Mouse (Mus musculus) lung, adult 2 months (tissue): Measurements from ENCODE around the gene Ttf1. TPM values are rescaled to one million over a fixed set of nuclear protein-coding genes. Genes with fewer than 3 reads are reported as not detected.

Source experiments
- DNase-seq: peaks from one replicate; pipeline ENCODE4 v3.0.0; 2022
- H3K4me1 ChIP-seq: fragments of 200-500 bp; 2 replicates; pipeline ENCODE4 v1.6.1; 2011; ENCODE audit warnings: low read length; ENCODE audit not compliant: control insufficient read depth, insufficient read depth
- H3K4me3 ChIP-seq: fragments of 200-500 bp; replicated peaks from 2 replicates; pipeline ENCODE3; 2011; ENCODE audit warnings: low read depth, mild to moderate bottlenecking, control low read depth, low read length; ENCODE audit errors: extremely low read depth
- CTCF ChIP-seq: fragments of 200-500 bp; IDR thresholded peaks from 2 replicates; pipeline ENCODE4 v1.5.1; 2011; ENCODE audit warnings: mild to moderate bottlenecking, low read length, control low read depth; ENCODE audit not compliant: insufficient read depth
- POLR2A ChIP-seq: fragments of 200-500 bp; IDR thresholded peaks from 2 replicates; pipeline ENCODE4 v1.6.1; 2011; ENCODE audit warnings: low read depth, mild to moderate bottlenecking, control low read depth, low read length, borderline replicate concordance; ENCODE audit errors: extremely low read depth
- WGBS: fragments of 180-500 bp; shearing (Covaris S2); methylation state at CpG from one replicate; pipeline ENCODE4 v1.1.7; 2018; 5-methylcytosine and 5-hydroxymethylcytosine counted together
- polyA plus RNA-seq: library from polyadenylated mRNA; depleted of rRNA; stranded (reverse); fragments of >200 nt; gene quantifications from 2 replicates; pipeline ENCODE4 v1.2.3, GENCODE M21; 2012; rRNA removed

The Ttf1 gene
- polyA plus RNA-seq = 4.6 and 7.2 TPM in 2 replicates

DNA sequence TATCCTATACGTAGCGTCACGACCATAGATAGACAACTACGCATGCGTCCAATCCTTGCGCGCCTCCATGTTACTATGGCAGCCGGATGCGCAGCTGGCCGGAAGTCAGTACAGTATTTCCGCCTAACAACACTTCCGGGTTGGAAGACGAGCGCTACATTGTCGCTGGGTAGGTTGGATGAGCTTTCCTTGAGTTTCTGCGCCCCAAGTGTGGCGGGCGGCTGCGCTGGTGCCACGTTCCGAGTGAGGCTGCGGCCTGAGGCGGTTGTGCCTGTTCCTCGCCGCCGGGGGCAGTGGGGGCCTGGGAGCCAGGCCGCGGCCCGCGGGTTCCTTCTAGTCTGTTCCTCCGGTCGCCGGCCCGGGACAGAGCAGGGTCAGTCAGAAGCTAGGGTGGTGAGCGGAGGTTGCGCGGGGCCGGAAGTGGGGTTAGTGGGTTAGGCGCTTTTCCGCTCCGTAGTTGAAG lies at the start of gene Ttf1:
Gene Ttf1 (plus strand): TSS at position 128 of the 463 bp plus-strand sequence.
- Histone ChIP-seq H3K4me1 (no peaks in the 10 kb centered on the region), H3K4me3 (peak within 1 kb of the TSS; percentile 90)
- DNase-seq = peak; percentile 83
- no peak for TF ChIP-seq CTCF
- TF ChIP-seq POLR2A = peak; percentile 87; the same call in 1 of the 2 replicates
- WGBS = under 1% methylated on average over 41 of the region's 41 CpGs

DNA sequence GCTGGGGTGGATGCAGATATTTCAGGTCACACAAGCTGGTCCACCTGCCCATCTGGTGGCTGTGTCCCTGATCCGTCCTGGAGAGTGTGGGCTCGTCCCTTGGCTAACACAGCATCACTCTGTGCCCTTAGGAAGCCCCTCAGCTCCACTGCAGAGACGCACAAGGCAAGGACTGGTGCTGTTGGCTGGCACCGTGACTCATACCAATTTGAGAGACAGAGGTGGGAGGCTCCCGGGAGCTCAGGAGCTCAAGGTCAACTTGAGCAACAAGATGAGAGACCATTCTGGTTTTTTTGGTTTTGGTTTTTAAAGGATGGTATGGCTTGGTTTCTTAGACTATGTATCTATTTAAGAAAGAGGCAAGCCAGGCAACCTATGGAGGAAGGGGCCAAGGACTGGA lies 47.5 kb upstream of the Ttf1 start:
- no peak overlapping the region for H3K4me3 ChIP-seq
- WGBS = 73% methylated on average over 5 of the region's 5 CpGs
- no peak for DNase-seq
- peaks cover 4% of the 10 kb centered on the region for H3K4me1 ChIP-seq
- TF ChIP-seq CTCF (no peak), POLR2A (no peak)

DNA sequence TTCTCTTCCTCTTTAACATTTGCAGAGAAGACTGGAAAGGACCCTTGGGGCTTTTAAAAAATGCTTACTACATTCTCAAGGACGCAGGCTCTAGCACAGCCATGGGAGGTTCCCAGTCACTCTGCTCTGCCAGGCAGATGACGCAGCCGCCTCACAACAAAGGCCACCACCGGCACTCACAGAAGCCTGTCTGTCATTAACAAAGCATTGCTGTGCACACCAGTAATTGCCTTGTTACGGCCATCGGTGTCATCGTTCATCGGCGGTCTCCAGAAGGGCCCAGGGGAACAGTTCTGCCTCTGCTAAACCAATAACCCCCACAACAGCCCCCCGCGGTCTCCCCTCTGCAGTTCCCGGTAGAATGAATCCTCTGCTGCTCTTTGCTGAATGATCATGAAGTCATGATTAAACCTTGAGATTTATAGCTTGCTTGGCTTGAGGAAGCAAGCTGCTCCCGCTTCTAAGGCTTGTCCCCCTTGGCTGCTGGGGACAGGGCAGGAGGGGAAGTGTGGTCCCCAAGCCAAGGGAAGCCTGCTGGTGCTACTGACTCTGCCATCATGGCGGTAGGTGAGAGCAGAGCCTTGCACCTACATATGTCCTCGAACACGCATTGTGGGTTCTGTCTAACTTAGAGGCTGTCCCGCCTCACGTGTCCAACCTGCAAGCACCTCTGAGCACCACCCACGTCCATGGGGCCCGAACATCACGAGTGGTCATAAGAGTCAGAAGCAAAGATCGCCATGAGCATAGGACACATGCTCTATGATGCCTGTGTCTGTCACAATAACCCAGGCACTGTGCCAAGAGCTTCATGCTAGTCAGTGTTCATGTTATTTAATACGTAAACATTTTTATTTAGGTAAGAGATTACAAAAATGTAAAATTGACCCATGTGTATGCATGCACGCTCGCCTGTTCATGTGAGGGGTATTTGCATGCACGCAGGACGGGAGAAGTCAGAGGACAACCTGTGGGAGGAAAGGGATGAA lies 43.2 kb upstream of the Ttf1 start:
- Histone ChIP-seq H3K4me3 (no peak overlapping the region), H3K4me1 (peaks cover 4% of the 10 kb centered on the region)
- 55% methylated on average over 27 of the region's 27 CpGs for WGBS
- TF ChIP-seq POLR2A (no peak), CTCF (no peak)
- DNase-seq = no peak

DNA sequence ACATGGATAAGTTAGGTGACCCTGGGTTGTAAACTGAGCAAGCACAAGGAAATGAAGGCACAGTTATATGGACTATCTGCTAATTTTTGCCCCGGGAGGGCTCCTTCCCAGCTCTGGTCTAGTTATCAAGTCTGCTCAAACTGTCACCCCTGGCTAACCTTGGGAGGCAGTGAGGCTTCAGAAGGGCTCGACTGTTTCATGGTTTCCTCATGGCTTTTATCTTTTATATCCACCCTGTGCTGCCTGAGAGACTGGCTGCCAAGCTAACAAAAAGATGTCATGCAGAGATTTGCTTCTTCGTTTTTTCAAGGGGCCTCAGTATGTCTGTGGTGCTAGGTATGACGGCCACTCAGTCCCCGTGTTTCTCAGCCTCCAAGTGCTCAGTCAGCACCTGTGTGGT lies 41.4 kb upstream of the Ttf1 start:
- DNase-seq = no peak
- Histone ChIP-seq H3K4me1 (peaks cover 4% of the 10 kb centered on the region), H3K4me3 (no peak overlapping the region)
- WGBS = 64% methylated on average over 5 of the region's 5 CpGs
- TF ChIP-seq POLR2A = no peak

DNA sequence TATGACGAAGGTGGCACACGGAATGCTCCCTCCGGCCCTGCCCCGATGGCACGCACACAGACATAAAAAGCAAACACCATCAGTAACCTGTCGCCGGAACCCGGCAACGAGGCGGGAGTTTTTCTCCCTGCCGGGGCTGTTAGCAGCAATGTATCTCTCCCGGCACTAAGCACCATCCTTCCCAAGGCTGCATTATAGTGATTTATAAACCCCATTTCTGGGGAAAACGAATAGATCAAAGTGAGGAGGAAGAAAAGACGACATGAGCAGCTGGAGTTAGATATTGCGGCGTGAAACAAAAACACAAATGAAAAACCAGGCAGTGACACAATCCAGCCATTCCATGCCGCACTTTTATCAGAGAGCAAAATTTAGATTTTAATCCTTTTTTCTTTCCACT lies 39.0 kb upstream of the Ttf1 start:
- TF ChIP-seq POLR2A (no peak), CTCF (no peak)
- WGBS = 35% methylated on average over 17 of the region's 17 CpGs
- H3K4me1 ChIP-seq = peaks cover 4% of the 10 kb centered on the region
- DNase-seq = no peak
- no peak overlapping the region for H3K4me3 ChIP-seq

DNA sequence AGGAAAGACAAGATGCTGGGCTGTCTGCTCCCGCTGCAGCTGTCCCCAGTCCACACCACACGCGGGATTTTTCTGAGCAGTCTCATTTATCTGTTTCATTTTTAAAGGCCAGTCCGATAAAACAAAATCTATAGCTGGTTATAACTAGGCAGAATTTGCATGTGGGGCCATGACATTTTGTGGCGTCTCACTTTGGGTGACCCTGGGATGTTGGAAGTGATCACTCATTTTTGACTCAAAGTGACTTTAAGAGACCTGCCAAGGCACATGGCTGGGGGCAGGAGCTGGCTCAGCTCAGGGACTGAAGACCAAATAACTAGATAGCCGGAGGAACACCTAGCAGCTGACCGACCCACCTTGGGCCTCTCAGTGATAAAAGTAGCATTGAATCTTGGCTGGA lies 37.1 kb upstream of the Ttf1 start:
- no peak for DNase-seq
- Histone ChIP-seq H3K4me1 (no peaks in the 10 kb centered on the region), H3K4me3 (no peak overlapping the region)
- TF ChIP-seq CTCF (no peak), POLR2A (no peak)
- 88% methylated on average over 7 of the region's 7 CpGs for WGBS

DNA sequence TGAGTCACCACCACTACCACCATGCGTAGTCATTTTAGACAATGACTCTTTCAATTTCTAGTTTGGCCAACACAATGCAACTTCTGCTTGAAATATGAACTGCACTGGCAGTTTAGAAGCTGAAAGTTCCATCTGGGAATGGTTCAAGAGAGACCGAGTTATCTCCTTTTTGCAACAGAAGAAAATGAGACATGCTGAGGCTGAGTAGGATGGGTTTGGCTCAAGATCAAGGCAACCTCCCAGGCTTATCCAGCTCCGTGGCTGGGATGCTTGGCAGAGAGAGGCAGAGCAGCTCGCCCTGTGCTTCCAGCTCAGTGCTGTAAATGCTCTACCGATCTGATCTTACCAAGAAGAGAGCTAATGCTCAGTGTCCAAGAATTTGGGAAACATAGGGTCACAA lies 34.8 kb upstream of the Ttf1 start:
- no peak for DNase-seq
- Histone ChIP-seq H3K4me3 (no peak overlapping the region), H3K4me1 (no peaks in the 10 kb centered on the region; the same call in 1 of the 2 replicates)
- WGBS = 68% methylated on average over 5 of the region's 5 CpGs
- TF ChIP-seq CTCF (no peak), POLR2A (no peak)

DNA sequence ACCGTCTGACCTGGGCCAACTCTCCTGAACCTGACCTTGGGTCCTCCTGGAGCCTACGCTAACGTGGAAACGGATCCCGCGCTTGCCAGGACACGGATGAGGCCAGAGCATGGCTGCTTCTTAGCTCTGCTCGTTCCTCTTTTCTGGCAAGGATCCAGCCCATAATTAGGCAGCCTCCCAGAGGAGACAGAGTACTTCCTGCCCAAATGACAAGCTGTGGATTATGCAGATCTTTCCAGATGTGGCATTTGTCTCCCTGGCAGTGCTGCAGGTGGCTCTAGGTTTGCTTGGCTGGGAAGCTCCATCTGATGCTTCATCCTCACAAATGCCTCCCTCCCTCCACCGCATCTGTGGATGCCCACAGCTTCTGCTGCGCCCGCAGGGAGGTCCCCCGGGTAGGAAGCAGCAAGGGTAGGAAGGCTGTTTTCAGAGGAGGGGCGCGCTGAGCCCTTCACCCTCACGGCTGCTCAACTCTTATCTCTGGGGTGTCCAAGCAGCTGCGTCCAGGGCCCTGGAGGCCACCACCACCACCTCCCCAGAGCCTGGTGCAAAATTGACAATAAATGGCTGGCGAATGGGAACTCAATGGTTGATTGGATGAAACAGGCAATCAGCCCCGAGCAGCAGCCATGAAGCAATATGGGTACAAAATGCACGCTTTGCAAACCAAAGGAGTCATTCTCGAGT lies 29.9 kb upstream of the Ttf1 start:
- no peak for DNase-seq
- TF ChIP-seq CTCF = no peak
- no peak for TF ChIP-seq POLR2A
- Histone ChIP-seq H3K4me1 (no peaks in the 10 kb centered on the region; the same call in 1 of the 2 replicates), H3K4me3 (no peak overlapping the region)
- 33% methylated on average over 20 of the region's 20 CpGs for WGBS

DNA sequence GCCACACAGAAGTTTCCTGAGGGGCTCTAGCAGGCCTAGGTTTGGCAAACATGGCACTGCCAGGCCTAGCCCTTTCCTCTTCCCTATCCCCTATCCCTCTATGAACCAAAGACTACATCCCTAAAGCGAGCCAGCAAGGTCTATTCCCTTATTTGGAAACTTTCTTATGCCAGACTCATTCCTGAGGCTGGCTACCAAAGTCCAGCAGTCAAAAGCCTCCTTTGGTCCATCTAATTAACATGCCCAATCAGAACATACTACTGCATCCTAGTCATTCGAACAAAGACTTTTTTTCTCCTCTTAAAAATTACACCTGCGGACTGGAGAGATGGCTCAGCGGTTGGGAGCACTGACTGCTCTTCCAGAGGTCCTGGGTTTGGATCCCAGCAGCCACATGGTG lies 28.1 kb upstream of the Ttf1 start:
- 91% methylated on average over 4 of the region's 4 CpGs for WGBS
- Histone ChIP-seq H3K4me3 (no peak overlapping the region), H3K4me1 (no peaks in the 10 kb centered on the region; the same call in 1 of the 2 replicates)
- no peak for DNase-seq
- TF ChIP-seq POLR2A = no peak
- TF ChIP-seq CTCF = no peak
